Mouse (Mus musculus) frontal cortex, postnatal 10 days (tissue): ENCODE measurements around the gene Mapk8ip3.
"Not testable (repeated sequence)": the region's sequence is repeated elsewhere in the genome, so short reads cannot be mapped to it uniquely, and the experiment has no call there.

Source experiments
- DNase-seq, 2 experiments: peaks; one replicate each; pipeline ENCODE4 v3.0.0; 2022; ENCODE audit warnings: low spot score in 2 of 2, mixed read lengths in 1 of 2

Mapk8ip3 gene

GRCm38 (mm10) chr17:24936259-24937237 lies at the start of gene Mapk8ip3:
Mapk8ip3 (minus strand) TSS chr17:24936977.
- DNase-seq: peak; percentile 91 to 94

- no peak for DNase-seq
Observed at GRCm38 (mm10) chr17:24960852-24961715, 24.3 kb upstream of the Mapk8ip3 start.

- DNase-seq: peak; percentile 95 to 97
Observed at GRCm38 (mm10) chr17:24960135-24960851, 23.5 kb upstream of the Mapk8ip3 start, which contains the start of gene Jpt2. Jpt2 (minus strand) TSS chr17:24960689.

- DNase-seq: no peak
Observed at GRCm38 (mm10) chr17:24959371-24959770, 22.6 kb upstream of the Mapk8ip3 start.

- no peak for DNase-seq
Observed at GRCm38 (mm10) chr17:24953291-24953690, 16.5 kb upstream of the Mapk8ip3 start.

- DNase-seq: no peak
Observed at GRCm38 (mm10) chr17:24950671-24951070, 13.9 kb upstream of the Mapk8ip3 start.

- no peak for DNase-seq
Observed at GRCm38 (mm10) chr17:24948204-24948603, 11.4 kb upstream of the Mapk8ip3 start.

- DNase-seq: not testable (repeated sequence)
Observed at GRCm38 (mm10) chr17:24943589-24943988, 6.8 kb upstream of the Mapk8ip3 start.

GRCm38 (mm10) chr17:24943036-24943435 lies 6.3 kb upstream of the Mapk8ip3 start:
- peak; percentile 22 to 50 for DNase-seq

GRCm38 (mm10) chr17:24942453-24942852 lies 5.7 kb upstream of the Mapk8ip3 start:
- peak in 1 of 2 experiments; percentile 29 for DNase-seq

- no peak for DNase-seq
Observed at GRCm38 (mm10) chr17:24937266-24937665, 489 bp upstream of the Mapk8ip3 start.

- no peak for DNase-seq
Observed at GRCm38 (mm10) chr17:24935666-24936065, 1.1 kb downstream of the Mapk8ip3 start.

- DNase-seq: no peak
Observed at GRCm38 (mm10) chr17:24934926-24935325, 1.9 kb downstream of the Mapk8ip3 start.

GRCm38 (mm10) chr17:24933163-24933562 lies 3.6 kb downstream of the Mapk8ip3 start:
- no peak for DNase-seq

GRCm38 (mm10) chr17:24932431-24932830 lies 4.3 kb downstream of the Mapk8ip3 start:
- DNase-seq: no peak

GRCm38 (mm10) chr17:24929506-24929905 lies 7.3 kb downstream of the Mapk8ip3 start:
- no peak for DNase-seq

GRCm38 (mm10) chr17:24923246-24923645 lies 13.5 kb downstream of the Mapk8ip3 start:
- DNase-seq: no peak

- no peak for DNase-seq
Observed at GRCm38 (mm10) chr17:24913984-24914383, 22.8 kb downstream of the Mapk8ip3 start.

GRCm38 (mm10) chr17:24907591-24907990 lies 29.2 kb downstream of the Mapk8ip3 start:
- no peak for DNase-seq

- DNase-seq: no peak
Observed at GRCm38 (mm10) chr17:24903767-24904166, 33.0 kb downstream of the Mapk8ip3 start.

- no peak for DNase-seq
Observed at GRCm38 (mm10) chr17:24902671-24903474, 33.9 kb downstream of the Mapk8ip3 start.
